Mouse (Mus musculus) cerebellum, adult (tissue): ENCODE data around the gene Rhof.
A peak's percentile ranks its signal among the peaks of the same experiment; 100 is the strongest.

Experiments
- ATAC-seq: cut with Nextera tagmentation; 2 replicates; pipeline ENCODE4 v1.9.2; 2017; ENCODE audit warnings: mild to moderate bottlenecking, moderate library complexity, mixed read lengths; ENCODE audit not compliant: insufficient number of reproducible peaks, low FRiP score, low TSS enrichment

Rhof gene

DNA sequence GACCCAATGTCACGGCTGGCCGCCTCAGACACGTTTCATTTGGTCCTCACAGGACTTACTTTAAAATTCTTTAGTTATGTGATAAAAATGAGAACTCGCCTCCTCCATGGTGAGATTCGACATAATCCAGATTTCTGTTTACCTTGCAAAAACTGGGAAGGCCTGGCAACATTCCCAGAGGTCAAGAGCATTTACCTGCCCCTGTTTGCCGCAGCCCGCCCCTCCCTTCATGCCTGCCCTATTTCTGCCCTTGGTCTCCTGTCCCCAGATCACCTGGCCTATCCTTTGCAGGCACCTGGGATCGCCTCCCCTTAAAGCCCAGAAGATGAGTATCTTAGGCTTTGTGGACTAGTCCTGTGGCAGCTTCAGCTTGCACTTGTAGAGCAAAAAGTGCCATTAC lies 14.7 kb downstream of the Rhof start:
- no peak for ATAC-seq

DNA sequence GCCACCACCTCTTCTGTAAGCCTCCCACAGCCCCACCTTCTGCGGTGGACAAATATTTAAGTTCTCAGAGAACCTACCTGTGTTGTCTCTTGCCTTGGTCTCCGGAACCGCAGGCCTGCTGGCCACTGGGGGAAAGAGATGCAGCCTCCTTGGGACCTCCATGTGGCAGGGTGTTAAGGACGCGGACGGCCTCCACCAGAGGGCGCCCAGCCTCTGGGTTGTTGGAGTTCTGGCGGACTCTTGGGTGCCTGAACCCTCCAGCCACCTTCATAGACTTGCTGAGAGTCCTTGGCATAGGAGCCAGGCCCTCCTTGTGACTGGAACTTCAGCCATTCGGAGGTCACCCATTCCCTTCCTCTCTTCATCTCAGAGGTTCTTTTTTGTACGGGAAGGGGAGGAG lies 15.2 kb downstream of the Rhof start:
- ATAC-seq, result no peak

DNA sequence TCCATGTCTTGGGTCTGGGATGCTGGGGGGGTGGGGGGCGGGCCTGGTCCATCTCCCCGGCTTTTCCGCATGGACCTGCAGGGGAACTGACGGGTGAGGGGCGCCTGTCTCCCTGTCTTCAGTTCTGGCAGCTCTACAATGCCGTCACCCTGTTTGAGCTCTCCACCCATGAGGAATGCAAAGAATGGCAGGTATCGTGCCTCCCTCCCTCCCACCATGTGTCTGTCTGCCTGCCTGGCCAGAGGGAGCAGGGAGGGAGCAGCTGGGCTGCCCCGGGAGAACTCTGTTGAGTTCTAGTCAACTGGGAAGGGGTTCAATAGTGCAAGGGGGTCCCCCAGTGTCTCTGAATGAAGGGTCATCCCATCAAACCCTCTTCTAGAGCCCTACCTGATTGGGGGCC lies 16.4 kb downstream of the Rhof start:
- ATAC-seq, result no peak

DNA sequence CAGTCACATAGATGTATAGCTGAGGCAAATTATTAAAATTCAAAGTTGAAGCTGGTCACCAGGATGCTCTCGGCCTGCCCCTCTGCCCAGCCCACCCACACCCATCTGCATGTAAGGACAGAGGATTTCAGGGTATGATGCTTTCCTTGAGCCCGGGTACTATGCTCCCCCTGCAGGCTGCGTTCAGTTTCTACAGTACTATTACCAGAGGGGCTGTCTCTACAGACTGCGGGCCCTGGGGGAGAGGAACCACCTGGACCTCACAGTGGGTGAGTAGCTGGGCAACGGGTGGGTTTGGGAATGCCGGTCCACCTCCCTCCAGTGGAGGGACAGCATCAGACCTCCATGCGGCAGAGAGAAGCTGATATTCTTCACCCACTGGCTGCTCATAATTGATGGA lies 17.6 kb downstream of the Rhof start:
- no peak for ATAC-seq

- ATAC-seq, result no peak
Measured at GRCm38 (mm10) chr5:123114109-123114508, 18.4 kb downstream of the Rhof start.

- no peak for ATAC-seq
Measured at GRCm38 (mm10) chr5:123110296-123110721, 22.2 kb downstream of the Rhof start.

GRCm38 (mm10) chr5:123109452-123110203 lies 22.9 kb downstream of the Rhof start:
- ATAC-seq, result peak; percentile 74; the same call in 1 of the 2 replicates

DNA sequence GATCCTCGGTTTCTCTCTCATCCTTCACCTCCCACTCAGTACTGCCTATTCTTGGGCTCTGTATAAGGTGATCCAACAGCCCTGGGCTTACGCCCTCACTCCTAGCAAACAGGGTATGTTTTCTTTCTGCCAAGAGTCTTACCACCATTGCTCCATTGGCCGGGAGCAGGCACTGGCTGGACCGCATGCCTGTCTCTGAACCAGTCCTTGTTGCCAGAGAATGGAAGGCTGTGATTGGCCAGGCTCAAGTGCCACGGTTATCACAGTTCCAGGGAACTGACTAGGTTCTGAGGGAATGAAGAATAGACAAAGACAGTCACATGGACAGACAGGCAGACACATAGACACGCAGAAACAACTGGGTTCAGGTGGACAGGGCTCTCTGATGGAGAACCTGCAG lies 27.7 kb downstream of the Rhof start:
- ATAC-seq, result no peak

- no peak for ATAC-seq
Measured at GRCm38 (mm10) chr5:123103556-123103955, 28.9 kb downstream of the Rhof start.

DNA sequence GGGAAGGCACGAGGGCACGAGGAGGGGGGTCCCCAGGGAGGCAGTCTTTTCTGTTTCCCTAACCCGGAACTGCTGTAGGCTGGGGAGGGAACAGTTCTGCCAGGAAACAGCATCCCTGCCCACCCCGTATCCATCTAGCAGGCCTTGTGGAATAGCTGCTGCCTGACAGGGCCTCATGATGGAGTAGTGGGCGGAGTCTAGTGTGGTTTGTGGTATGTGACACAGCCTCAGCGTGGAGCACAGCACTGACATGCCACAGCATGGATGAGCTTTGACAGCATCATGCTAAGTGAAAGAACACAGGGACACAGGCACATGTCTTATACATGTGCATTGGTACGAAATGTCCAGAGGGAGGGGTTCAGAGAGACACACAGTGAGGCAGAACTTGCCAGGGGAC lies 30.1 kb downstream of the Rhof start:
- ATAC-seq, result no peak

GRCm38 (mm10) chr5:123098487-123098886 lies 34.0 kb downstream of the Rhof start:
- no peak for ATAC-seq

DNA sequence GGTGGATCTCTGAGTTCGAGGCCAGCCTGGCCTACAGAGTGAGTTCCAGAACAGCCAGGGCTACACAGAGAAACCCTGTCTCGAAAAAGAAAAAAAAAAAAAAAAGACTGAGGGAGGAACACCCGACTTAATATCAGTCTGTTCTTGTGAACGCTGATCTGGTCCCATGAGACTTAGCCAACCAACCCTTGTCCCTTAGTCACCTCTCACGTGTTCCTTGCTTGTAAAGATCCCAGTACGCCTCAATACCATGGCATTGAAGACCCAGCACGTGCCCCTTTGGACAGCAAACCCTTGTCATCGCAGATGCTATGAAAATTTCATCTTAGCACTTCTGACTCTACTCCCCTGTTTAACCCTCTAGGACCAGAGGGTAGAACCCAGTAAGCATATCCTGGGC lies 36.2 kb downstream of the Rhof start:
- ATAC-seq, result no peak

DNA sequence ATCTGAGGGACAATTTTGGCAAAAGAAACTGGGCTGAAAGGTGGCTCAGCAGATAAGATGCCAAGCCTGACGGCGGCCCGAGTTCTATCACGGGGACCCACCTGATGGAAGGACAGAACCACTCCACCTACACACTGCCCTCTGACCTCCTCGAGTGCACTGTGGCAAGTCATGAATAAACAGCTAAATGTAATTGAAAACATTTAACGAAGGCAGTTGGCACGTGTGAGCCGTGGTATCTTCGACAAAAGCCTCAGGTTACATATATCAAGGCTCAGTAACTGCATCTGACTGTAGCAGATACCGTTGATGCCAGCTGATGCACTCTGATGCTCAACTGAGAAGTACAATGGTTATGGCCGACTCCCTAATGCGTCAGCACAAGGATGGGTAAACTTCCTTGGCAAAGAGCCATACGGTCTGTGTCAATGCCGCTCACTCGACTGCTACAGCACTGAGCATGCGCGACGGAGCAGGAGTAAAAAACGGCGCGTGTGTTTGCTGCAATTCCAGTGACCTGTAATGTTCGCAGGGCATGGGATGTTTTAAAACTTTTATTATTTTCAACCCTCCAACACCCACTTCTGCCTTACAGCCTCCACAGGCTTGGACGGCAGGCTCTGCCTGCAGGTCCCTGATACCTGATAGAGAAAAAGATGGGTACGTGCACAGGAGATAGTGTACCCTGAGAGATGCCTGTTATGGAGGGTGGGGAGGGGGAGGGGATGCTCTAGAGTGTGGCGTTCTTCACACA lies 38.1 kb downstream of the Rhof start:
- ATAC-seq, result no peak

DNA sequence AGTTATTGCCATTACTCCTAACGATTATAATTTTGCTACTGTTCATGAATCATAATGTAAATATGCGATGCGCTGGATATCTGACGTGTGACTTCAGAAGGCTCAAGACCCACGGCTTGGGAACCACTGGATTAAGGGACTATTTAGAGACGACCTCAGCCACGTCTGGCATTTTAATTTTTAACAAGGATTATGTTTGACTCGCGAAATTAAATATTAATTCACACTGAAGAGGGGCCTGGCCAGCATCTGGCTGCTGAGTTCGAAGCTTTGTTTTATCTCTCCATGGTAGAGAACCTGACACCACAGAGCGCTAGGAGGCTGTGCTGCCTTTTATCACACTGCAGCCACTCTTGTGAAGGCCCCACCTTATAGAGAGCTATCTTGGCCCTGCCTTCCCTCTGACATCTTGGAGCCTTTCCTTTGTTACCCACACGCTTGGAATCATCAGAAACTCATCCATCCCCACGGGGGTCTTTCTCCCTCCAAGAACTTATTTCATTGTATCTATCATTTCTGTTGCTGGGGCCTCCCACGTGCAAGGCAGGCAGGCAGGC lies 39.3 kb downstream of the Rhof start:
- ATAC-seq, result no peak

DNA sequence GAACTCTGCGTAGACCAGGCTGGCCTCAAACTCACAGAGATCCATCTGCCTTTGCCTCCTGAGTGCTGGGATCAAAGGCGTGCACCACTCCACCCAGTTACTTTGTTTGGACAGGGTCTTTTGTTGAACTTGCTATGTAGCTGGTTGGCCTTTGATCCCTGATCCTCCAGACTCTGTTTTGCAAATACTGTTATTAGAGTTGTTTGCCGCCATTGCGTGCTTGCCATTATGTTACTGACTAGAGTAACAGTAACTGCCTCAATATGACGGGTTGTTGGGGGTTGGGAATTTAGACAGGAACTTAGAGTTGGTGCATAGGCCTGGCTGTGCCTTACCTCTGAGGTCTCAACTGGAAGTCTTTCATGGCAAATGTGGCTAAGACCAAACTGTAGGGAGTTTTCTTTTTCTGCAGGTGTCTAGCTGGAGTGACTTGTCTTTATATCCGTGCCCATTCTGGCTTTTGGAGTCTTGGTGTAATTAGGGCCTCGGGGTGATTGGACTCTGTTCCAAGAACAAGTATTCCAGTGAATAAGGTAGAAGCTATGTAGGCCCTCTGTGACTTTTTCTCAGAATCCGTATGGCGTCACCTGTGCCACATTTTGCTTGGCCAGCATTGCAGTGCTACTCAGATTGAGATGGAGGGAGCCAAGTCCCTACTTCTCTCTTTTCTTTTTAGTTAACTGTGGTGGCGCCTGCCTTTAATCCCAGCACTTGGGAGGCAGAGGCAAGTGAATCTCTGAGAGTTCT lies 41.8 kb downstream of the Rhof start:
- no peak for ATAC-seq

- ATAC-seq, result no peak; the same call in 1 of the 2 replicates
Measured at GRCm38 (mm10) chr5:123088784-123089183, 43.7 kb downstream of the Rhof start.

- ATAC-seq, result no peak
Measured at GRCm38 (mm10) chr5:123086501-123086900, 46.0 kb downstream of the Rhof start.

DNA sequence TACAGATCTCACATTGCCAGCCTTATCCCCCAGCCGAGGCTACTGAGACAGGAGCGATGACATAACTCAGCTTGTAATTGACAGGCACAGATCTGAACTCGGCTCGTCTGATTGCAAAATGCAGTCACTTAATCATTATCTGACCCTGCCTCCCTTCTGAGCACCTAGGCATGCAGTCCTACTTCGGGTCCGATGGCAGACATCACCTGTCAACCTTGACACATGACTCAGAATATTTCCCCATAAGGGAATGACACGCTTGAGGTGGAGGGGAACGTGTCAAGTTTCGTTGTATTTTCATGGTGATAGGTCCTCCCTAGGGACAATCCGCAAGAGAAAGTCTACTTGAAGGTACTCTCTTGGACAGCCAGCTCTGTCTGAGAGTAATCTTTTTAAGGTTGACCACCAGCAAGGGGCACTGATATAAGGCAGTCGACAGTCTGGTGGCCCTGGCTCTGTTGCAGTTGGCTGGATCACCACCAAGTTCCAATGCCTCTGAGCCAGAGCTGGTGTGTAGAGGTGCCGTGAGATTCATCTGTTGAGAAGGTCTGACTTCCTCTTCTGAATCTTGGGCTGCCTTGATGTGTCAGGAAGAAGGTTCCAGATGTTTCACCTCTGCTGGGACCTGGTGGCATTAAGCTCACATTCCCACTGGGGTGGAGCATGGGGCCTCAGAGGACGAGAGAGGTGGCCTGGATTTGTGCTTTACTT lies 49.0 kb downstream of the Rhof start:
- ATAC-seq, result no peak

- no peak for ATAC-seq
Measured at GRCm38 (mm10) chr5:123080510-123080909, 52.0 kb downstream of the Rhof start.

GRCm38 (mm10) chr5:123080041-123080440 lies 52.5 kb downstream of the Rhof start:
- ATAC-seq, result no peak
